Mouse (Mus musculus) CD8-positive naive resting alpha-beta T cell, adult 2 months (primary cell): ENCODE measurements at regions not wholly inside any gene's neighbourhood (a gene's known extent, or its start where the extent isn't known, plus 50 kb on each side); places are given as distances from the start of the nearest gene placed in this dataset.

ENCODE experiments used
- DNase-seq, 2 experiments: peaks; one replicate each; pipeline ENCODE4 v3.0.0; 2022; ENCODE audit warnings: low read depth in 2 of 2, low spot score in 2 of 2

- DNase-seq, result no peak
These were observed 225.5 kb upstream of the Tbl1xr1 start for GRCm38 (mm10) chr3:21850977-21851376.

GRCm38 (mm10) chr3:21854340-21854739, 222.1 kb upstream of the Tbl1xr1 start:
- no peak for DNase-seq

- no peak for DNase-seq
These were observed 217.0 kb upstream of the Tbl1xr1 start for GRCm38 (mm10) chr3:21859436-21859835.

GRCm38 (mm10) chr3:21860915-21861635, 215.4 kb upstream of the Tbl1xr1 start:
- no peak for DNase-seq

- no peak for DNase-seq
These were observed 214.8 kb upstream of the Tbl1xr1 start for GRCm38 (mm10) chr3:21861636-21861970.

GRCm38 (mm10) chr3:21864391-21864790, 212.1 kb upstream of the Tbl1xr1 start:
- DNase-seq, result no peak

GRCm38 (mm10) chr3:21865856-21866255, 210.6 kb upstream of the Tbl1xr1 start:
- DNase-seq, result no peak

GRCm38 (mm10) chr3:21878396-21878795, 198.1 kb upstream of the Tbl1xr1 start:
- DNase-seq, result no peak

- no peak for DNase-seq
These were observed 192.2 kb upstream of the Tbl1xr1 start for GRCm38 (mm10) chr3:21884216-21884615.

- no peak for DNase-seq
These were observed 187.7 kb upstream of the Tbl1xr1 start for GRCm38 (mm10) chr3:21888710-21889109.

GRCm38 (mm10) chr3:21891819-21892480, 184.5 kb upstream of the Tbl1xr1 start:
- DNase-seq, result no peak

- no peak for DNase-seq
These were observed 183.5 kb upstream of the Tbl1xr1 start for GRCm38 (mm10) chr3:21892864-21893404.

- no peak for DNase-seq
These were observed 180.9 kb upstream of the Tbl1xr1 start for GRCm38 (mm10) chr3:21895551-21895950.

- no peak for DNase-seq
These were observed 178.2 kb upstream of the Tbl1xr1 start for GRCm38 (mm10) chr3:21898241-21898640.

- no peak for DNase-seq
These were observed 170.9 kb upstream of the Tbl1xr1 start for GRCm38 (mm10) chr3:21905384-21906073.

GRCm38 (mm10) chr3:21908828-21909227, 167.6 kb upstream of the Tbl1xr1 start:
- no peak for DNase-seq

- DNase-seq, result no peak
These were observed 166.4 kb upstream of the Tbl1xr1 start for GRCm38 (mm10) chr3:21910080-21910479.

GRCm38 (mm10) chr3:21911071-21911470, 165.4 kb upstream of the Tbl1xr1 start:
- DNase-seq, result peak; percentile 27 to 36

- DNase-seq, result no peak
These were observed 159.1 kb upstream of the Tbl1xr1 start for GRCm38 (mm10) chr3:21917228-21917910.

- no peak for DNase-seq
These were observed 158.0 kb upstream of the Tbl1xr1 start for GRCm38 (mm10) chr3:21918431-21918830.

GRCm38 (mm10) chr3:21919931-21920330, 156.5 kb upstream of the Tbl1xr1 start:
- no peak for DNase-seq
